Mouse (Mus musculus) heart, adult 2 months (tissue): ENCODE measurements at regions not wholly inside any gene's neighbourhood (a gene's known extent, or its start where the extent isn't known, plus 50 kb on each side); places are given as distances from the start of the nearest gene placed in this dataset.

ENCODE experiments used
- CTCF ChIP-seq: fragments of 200-600 bp; IDR thresholded peaks from 2 replicates; pipeline ENCODE4 v1.8.1; 2022; ENCODE audit warnings: antibody characterized with exemption, mild to moderate bottlenecking, moderate library complexity
- EP300 ChIP-seq: fragments of 200-500 bp; IDR thresholded peaks from 2 replicates; pipeline ENCODE4 v1.6.1; 2011; ENCODE audit warnings: low read depth, low read length, control low read depth; ENCODE audit not compliant: insufficient read depth
- POLR2A ChIP-seq: fragments of 200-500 bp; IDR thresholded peaks from 2 replicates; pipeline ENCODE4 v1.6.1; 2011; ENCODE audit warnings: mild to moderate bottlenecking, low read depth, low read length, control low read depth; ENCODE audit not compliant: insufficient read depth

- no peak for TF ChIP-seq POLR2A
- TF ChIP-seq CTCF = no peak
- TF ChIP-seq EP300 = no peak
Observed at GRCm38 (mm10) chr14:29807881-29808280, 86.2 kb upstream of the Cacna2d3 start.
